Mouse (Mus musculus): ENCODE data around the gene Sox30.

DNA sequence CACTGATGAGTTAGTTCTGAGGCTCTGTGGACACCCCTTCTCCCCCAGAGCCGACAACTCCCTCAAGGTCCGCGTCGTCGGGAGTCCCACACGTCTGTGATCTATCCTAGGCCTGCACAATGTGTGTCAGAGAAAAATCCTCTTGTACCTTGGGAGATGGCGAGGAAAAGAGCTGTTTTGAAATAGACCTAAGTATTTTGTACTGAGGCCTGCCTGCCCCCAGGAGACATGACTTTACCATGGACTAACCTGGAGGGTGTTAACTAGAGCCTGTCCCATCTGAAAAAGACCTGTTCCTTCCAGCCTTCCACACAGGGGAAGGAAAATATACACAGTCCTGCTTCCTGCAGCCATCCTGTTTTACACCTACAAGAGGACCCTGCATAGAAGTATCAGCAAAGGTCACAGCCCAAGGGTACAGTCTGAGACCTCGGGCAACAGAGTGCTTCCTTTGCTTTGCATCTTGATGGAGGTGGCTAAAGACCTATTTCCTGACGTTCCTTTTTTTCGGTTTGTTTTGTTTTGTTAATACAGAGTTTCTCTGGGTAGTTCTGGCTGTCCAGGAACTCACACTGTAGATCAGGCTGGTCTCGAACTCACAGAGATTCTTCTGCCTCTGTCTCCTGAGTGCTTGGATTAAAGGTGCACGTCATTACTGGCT lies 61.6 kb downstream of the Sox30 start:
- TF ChIP-seq POLR2A (IDR thresholded peaks at IDR 0.05; ENCODE audit: borderline replicate concordance, low read depth, low read length): no peak
- TF ChIP-seq CTCF (IDR thresholded peaks at IDR 0.05; ENCODE audit: low read depth, low read length): no peak

Measured in bone marrow macrophage, adult 2 months (primary cell).